Mouse (Mus musculus) left cerebral cortex, adult 11 months (tissue): Measurements from ENCODE around the gene Dazap2.

Source experiments
- DNase-seq: peaks from one replicate; pipeline ENCODE4 v3.0.0; 2022; ENCODE audit warnings: low spot score

Gene Dazap2

DNA sequence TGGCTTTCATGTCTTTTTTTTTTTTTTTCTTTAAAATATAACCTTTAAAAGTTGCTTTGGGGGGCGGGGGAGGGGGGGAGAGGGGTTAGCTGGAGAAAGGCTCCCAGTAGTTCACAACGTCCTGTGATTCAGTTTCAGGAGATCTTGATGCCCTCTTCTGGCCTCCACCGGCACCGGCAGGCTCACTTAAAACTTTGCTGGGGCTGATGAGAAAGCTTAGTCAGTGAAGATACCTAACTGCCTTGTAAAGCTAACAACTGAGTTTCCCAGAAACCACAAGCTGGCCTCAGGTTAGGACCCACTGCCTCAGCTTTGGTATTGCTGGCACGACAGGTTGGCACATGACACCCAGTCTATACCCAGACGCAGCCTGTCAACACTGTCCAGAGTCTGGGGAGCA is 22.5 kb downstream of the Dazap2 start:
- DNase-seq = no peak

DNA sequence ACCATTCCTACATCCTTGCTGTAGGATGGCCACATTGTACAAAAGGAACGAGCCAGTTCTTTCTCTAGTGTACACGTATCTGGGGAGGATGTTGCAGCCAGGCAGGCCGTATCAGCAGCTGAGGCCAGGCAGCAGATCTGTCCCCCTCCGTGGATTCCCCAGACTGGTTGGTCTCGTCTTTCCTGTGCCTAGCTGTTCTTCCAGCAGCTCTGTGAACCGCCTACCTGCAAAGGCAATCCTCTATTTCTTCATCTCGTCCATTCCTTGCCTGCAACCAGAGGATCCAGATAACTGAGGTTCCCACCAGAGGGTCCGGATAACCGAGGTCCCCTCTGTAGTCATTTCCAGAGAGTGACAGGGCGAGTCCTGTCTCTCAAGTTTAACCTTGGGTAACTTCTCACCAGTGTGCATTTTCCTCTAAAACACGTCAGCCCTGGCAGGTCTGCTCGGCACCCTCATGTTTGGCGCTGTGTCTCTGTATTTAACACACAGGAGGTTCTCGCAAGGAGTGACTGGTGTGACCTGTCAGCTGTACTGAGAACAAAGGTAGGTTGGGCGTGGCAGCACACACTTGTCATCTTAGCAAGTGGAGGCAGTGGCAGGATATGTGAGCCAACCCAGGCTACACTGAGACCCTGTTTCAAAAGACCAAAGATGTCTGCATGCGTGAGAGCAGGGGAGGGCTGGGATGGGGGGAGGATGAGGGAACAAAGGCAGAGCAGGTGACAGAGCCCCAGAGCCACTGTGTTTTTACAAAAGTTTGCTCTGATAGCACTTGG is 25.0 kb downstream of the Dazap2 start:
- no peak for DNase-seq

DNA sequence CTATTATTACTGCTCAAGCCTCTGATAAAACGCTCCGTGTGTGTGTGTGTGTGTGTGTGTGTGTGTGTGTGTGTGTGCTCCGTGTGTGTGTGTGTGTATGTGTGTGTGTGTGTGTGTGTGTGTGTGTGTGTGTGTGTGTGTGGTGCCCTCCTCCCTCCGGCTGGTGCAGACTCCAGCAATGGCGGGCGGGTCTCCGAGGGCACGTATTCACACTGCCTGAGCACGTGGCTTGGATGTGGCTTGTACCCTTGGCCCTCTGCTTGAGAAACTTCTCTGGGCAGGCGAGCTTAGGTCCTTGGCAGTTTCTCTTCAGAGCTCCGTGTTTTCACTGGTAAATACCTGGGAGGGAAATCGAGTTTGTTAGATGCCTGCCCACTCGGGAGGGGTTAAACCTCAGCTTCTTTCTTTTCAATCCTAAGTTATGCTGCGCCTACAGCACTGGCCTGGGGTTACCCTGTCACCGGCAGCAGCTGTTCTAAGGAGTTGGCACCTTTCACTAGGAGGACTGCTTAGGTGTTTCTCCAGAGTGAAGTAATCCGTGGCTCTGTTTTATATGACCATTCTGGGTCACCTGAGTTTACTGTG is 26.2 kb downstream of the Dazap2 start:
- DNase-seq = no peak

DNA sequence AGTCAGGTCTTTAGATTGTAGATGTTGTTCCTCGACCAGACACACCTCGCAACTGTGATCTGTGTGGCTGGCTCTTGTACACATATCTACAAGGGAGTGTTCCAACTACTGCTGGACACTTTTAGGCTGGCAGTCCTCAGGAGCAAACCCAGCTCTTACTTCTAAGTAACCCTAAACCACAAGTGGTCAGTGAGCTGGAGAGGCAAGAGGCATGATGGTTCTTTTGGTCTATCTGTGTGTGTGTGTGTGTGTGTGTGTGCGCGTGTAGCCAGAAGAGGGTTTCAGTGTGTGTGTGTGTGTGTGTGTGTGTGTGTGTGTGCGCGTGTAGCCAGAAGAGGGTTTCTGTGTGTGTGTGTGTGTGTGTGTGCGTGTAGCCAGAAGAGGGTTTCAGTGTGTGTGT is 27.3 kb downstream of the Dazap2 start:
- no peak for DNase-seq

DNA sequence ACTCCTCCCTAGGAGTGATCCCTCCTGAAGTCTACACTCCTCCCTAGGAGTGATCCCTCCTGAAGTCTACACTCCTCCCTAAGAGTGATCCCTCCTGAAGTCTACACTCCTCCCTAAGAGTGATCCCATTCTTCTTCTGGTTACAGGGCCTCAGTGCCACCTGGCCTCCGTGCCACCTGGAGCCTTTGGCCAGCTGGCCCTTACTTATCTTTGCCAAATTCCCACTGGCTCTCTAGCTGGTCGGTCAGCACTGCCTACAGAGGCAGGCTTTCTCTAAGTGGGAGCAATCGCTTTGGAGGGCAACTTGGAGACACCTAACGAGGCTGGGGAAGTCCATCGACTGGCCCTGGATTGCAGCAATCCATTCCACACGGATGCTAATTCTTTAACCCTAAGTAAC is 31.0 kb downstream of the Dazap2 start:
- DNase-seq = no peak

DNA sequence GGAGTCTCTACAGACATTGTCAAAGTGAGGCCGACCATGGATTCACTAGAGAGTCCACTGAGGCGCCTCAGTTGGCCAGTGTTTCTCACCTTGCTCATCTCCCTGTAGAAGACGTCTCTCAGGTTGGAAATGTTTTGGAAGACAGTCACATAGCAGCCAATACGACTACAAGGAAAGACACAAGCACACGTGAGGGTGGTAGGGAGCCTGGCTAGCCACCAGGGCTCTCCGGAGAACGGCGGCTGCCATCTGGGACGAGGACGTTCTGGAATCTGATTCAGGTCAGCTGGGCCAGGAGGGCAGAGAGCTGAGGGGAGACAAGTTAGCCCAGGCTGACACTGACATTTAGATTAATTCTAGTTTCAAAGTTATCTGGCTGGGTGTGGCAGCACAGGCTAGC is 35.0 kb downstream of the Dazap2 start:
- no peak for DNase-seq

DNA sequence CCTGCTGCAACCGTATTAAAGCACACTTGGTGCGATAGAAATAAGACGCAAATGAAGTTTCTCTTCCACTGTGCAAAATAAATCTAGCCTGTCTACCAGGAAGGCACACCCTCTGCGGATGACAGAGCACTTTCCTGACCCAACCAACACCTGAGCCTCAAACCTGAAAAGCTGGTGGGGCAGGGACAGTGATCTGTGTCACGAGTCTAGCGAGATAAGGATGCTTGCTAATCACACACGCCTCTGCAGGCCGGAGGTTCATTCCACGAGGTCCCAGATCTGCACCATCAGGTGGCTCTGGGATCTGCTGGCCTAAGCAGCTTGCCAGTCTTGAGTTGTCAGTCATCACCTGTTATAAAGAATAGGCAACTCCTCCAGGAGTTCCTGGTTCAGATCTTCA is 36.5 kb downstream of the Dazap2 start:
- no peak for DNase-seq

DNA sequence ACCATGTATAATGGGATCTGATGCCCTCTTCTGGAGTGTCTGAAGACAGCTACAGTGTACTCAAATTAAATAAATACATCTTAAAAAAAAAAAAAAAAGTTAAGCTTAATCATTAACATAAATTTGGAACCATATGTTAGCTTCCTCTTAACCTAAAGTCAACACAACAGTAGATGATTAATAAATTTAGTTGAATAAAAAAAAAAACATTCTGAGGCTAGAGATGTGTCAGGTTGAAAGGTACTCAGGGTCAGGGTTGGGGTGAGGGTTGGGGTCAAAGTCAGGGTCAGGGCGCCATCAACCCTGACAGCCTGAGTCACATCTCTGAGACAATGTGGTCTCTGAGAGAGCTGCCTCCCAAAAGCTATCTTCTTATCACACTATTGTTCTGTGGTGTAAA is 39.1 kb downstream of the Dazap2 start:
- no peak for DNase-seq

DNA sequence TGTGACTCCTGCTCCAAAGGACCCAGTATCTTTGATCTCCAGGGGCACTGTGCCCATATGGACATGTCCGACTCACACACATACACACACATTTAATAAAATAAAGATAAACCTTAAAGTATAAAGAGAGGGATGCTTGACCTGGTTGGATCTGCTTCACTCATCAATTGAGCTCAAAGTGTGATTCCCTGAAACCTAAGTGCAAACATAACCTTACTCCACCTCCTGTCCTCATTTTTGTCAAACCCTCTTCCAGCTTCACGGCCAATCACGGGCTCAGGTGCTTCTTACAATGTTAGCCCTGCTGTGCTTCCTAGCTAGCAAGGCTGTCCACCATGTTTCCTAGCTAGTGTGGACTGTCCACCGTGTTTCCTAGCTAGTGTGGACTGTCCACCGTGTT is 40.1 kb downstream of the Dazap2 start:
- no peak for DNase-seq

DNA sequence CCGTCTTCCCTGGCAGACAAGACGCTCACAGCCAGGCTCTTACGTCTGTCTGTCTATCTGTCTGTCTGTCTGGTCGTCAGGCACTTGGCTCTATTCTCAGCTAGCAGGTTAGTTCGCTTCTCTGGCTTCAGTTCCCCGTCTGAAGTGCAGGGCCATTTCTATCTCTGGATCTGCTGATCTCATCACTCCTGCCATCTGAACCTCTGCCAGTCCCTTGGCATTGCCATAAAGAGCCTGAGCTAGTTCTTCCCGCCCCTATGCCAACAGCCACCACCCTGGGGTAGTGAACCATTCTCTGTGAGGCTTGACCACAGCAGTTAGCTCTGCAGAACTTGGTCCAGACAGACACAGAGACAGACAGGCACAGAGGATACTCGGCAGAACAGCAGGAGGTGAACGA is 45.2 kb downstream of the Dazap2 start:
- peak; percentile 24 for DNase-seq

DNA sequence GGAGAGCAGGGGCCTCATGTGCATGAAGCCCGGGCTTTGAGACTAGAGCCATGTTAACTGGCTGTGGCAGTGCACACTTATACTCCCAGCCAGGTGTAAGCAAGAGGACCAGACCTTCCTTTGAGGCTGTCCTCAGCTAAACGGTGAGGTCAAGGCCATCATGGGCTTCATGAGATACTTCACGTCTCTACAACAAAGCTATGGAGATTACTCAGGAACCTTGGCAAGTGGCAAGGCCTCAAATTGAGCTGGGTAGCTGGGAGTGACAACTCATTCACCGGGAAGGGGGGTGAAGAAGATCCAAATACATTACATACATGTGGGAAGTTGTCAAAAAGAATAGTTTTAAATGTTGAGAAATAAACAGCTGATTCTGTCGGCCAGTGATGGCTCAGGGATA is 45.7 kb downstream of the Dazap2 start:
- DNase-seq = no peak

DNA sequence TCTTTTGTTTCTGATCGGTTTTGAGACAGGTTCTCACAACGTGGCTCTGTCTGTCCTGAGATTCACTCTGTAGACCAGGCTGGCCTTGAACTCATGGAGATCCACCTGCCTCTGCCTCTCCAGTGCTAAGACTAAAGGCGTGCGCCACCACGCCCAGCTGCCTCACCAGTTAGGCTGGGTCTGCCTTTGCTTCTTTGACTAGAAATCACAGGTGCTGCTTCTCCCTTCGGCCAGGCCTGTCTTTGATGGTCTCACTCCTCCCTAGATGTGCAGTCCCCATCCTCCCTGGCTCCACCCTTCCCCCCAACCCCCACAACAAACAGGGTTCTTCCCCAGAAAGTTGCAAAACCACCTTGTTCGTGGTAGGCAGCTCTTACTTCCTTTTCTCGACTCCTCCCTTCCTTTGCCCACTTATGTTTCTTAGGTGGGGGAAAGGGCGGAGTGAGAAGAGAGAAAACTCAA is 49.7 kb downstream of the Dazap2 start:
- DNase-seq = no peak

DNA sequence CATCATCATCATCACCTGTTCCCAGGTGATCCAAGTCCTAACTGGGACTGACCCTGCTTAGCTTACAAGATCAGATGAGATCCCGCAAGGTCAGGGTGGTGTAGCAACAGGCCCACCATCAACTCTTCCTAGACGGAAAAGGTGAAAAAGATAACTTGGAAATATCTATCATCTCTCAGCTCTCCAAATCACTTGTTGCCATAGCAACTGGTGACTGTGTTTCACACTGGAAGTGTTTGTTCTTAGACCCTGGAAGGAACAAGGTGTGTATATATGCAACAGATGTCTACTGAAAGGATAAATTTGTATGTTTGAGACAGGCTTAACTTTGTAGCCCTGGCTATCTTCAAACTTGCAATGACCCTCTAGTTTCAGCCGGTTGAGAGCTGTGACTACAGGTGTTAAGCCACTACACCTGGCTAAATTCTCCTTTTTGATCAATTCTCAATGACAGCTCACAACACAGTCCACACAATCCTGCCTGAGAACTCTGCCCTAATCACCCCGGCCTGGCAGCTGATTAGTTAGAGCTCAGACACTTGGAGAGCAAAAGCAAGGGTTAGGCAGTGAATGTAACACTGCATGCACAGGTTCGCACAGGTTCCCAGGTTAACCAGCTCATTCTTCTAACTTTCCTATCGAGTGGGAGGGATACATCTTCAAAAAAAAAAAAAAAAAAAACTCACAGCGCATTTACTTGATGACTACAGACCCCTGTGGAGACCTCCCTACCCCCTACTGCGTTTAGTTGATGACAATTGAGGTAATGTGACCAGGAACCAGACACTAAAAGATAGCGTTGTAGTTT is 50.5 kb downstream of the Dazap2 start:
- DNase-seq = no peak

DNA sequence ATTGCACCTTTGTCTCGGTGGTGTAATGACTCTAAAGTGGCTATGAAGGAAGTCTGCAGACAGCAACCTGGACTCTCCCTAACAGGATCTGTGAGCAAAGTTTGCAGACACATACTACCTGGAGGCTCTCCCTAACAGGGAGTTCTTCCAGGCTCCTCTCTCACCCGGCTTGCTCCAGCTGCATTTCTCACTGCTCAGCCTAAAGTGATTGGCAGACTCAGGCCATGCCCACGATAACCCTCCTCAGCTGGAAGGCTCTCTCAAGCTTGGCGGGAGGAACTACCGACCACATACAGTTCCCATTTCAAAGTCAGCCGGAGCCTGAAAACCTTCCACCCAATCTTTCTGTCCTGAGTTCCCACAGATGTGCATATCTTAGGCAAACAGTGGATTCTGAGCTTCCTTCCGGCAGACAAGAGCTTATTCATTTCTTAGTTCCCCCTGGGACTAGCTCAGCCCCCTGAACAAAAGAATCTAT is 51.1 kb downstream of the Dazap2 start:
- no peak for DNase-seq

DNA sequence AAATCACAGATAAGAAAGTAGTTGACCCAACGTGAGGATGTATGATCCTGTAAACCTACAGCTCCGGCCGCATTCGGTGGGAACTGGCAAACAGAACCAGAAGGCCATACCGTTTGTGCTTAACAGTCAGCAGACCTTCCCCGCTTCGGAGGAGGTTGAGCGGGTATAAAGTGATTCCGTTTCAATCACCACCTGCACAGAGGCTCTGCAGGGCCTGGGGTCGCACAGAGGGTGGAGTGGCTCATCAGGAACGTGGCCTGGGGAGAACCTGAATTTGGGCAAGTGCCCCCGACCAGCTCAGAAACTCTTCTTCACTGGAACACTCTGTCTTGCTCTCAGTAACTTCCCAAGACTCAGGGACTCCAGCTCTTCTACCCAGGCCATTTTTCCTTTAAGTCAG is 51.7 kb downstream of the Dazap2 start:
- DNase-seq = no peak

DNA sequence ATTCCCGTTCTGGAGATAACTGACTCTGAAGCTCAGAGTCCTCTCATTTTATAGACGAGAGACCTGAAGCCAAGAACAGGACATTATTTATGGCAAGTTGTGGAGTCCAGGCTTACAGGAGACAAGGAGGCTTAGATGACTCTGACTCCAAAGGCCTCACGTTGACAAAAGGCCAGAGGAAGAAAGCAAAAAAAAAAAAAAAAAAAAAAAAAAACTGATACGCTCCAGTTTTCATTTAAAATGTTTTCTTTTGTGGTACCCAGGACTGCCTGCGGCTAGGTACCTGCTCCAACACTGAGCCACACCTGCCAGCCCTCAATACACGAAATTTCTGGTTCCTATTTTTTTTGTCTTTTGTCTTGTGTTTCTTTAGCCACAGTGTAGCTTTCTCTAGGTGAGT is 52.3 kb downstream of the Dazap2 start:
- DNase-seq = no peak

DNA sequence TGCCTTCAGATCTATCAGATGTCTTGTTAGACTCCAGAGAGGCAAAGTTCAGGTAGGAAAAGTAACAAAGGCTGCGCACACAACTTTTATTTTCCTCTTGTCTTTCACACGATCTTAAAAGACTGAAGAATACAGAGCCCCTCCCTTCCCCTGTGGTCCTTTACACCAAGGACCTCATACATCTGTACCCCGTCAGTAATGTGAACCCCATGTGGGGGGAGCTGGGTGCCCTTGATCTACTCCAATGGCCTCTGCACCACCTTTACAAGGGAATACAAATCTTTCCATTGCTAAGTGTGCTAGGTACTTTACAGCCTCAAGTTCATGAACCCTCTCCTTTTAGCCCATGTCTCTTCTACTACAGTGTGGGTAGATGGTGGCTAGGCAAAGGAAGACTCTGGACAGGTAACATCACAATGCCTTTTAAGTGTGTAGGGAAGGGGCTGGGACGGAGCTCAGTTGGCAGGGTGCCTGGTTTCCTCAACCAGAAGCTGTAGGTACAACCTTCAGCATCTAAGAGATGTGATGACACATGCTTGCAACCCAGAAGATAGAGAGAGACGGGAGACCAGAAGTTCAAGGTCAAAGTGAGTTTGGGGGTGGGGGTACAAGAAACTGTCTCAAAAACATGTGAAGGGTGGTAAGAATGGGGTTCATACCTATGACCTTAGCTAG is 52.9 kb downstream of the Dazap2 start:
- no peak for DNase-seq

DNA sequence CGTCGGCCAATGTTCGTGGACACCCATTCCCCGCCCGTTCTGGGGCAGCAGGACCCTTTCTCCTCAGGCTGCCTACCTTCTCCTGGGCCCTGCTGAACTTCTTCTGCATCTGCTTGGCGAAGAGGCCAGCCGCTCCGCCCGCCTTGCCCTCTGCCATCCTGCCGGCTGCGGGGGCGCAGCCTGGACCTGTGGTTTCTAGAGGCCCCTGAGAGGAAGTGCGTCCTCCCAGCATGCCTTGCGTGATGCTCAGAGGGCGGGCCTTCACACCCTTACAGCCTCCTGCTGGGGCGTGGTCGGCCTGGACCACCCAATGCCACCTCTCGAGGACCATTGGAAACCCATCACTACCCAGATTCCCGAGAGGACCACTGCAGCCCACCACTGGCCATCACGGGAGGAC is 54.2 kb downstream of the Dazap2 start, which contains the start of gene Bin2:
Bin2 (minus strand) TSS at position 217 of the 400 bp plus-strand sequence.
- no peak for DNase-seq

DNA sequence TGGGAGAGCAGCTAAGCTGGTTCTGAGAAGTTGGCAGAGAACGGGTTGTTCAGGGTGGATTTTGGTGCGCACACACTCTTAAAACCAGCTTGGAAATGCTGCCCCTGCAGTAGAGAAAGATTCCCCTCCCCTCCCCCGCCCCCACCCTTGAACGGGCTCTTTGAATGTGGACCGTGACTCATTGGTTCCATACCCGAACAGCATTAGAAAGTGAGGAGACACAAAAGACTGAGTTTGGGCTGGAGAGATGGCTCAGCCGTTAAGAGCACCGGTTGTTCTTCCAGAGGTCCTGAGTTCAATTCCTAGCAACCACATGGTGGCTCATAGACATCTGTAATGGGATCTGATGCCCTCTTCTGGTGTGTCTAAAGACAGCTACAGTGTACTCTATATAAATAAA is 54.9 kb downstream of the Dazap2 start:
- no peak for DNase-seq
